Mouse (Mus musculus) E14TG2a.4 (cell line): ENCODE measurements around the gene Ssna1.

Experiments used
- H3K27me3 ChIP-seq: 2 replicates; pipeline ENCODE4 v1.6.1; 2014; ENCODE audit warnings: low read length, control low read depth; ENCODE audit not compliant: insufficient read depth
- H3K36me3 ChIP-seq: 2 replicates; pipeline ENCODE4 v1.6.1; 2014; ENCODE audit warnings: low read length, control low read depth; ENCODE audit not compliant: insufficient read depth
- H3K4me1 ChIP-seq: replicated peaks from 2 replicates; pipeline ENCODE4 v1.6.1; 2014; ENCODE audit warnings: low read depth, low read length, control low read depth
- H3K4me3 ChIP-seq: replicated peaks from 2 replicates; pipeline ENCODE4 v1.5.1; 2014; ENCODE audit warnings: mild to moderate bottlenecking, low read length
- H3K9me3 ChIP-seq: 2 replicates; pipeline ENCODE4 v1.6.1; 2014; ENCODE audit warnings: low read length, control low read depth
- CTCF ChIP-seq: conservative IDR thresholded peaks from 2 replicates; pipeline ENCODE4 v1.5.1; 2014; ENCODE audit warnings: low read length
- NANOG ChIP-seq: IDR thresholded peaks from 2 replicates; pipeline ENCODE4 v1.6.1; 2014; ENCODE audit warnings: borderline replicate concordance, low read length, mixed read lengths
- POU5F1 ChIP-seq: IDR thresholded peaks from 2 replicates; pipeline ENCODE4 v1.6.1; 2014; ENCODE audit warnings: low read length, borderline replicate concordance

Ssna1 gene

GRCm38 (mm10) chr2:25292054-25292544 lies 19.9 kb upstream of the Ssna1 start:
- TF ChIP-seq POU5F1 (no peak), NANOG (no peak), CTCF (no peak)
- H3K9me3 ChIP-seq, result no peaks in the 10 kb centered on the region
- H3K4me3 ChIP-seq, result peak overlapping the region; percentile 78
- peaks cover 36% of the 10 kb centered on the region for H3K36me3 ChIP-seq
- peaks cover 81% of the 10 kb centered on the region for H3K27me3 ChIP-seq
- H3K4me1 ChIP-seq, result peaks cover 82% of the 10 kb centered on the region

GRCm38 (mm10) chr2:25291184-25292053 lies 19.2 kb upstream of the Ssna1 start:
- no peak for TF ChIP-seq POU5F1
- TF ChIP-seq NANOG, result no peak
- TF ChIP-seq CTCF, result no peak

GRCm38 (mm10) chr2:25290816-25291130 lies 18.5 kb upstream of the Ssna1 start:
- TF ChIP-seq POU5F1, result no peak
- no peak for TF ChIP-seq NANOG
- no peak for TF ChIP-seq CTCF
- H3K4me1 ChIP-seq, result peaks cover 82% of the 10 kb centered on the region
- H3K36me3 ChIP-seq, result peaks cover 27% of the 10 kb centered on the region
- peaks cover 79% of the 10 kb centered on the region for H3K27me3 ChIP-seq
- H3K4me3 ChIP-seq, result peak overlapping the region; percentile 78
- no peaks in the 10 kb centered on the region for H3K9me3 ChIP-seq

More at GRCm38 (mm10) chr2:25291184-25292053, 19.2 kb upstream of the Ssna1 start:
- H3K4me3 ChIP-seq, result peak overlapping the region; percentile 78
- H3K4me1 ChIP-seq, result peaks cover 82% of the 10 kb centered on the region
- peaks cover 83% of the 10 kb centered on the region for H3K27me3 ChIP-seq
- peaks cover 30% of the 10 kb centered on the region for H3K36me3 ChIP-seq
- no peaks in the 10 kb centered on the region for H3K9me3 ChIP-seq

GRCm38 (mm10) chr2:25290101-25290815 lies 18.0 kb upstream of the Ssna1 start:
- TF ChIP-seq NANOG (no peak), CTCF (no peak), POU5F1 (no peak)
- H3K9me3 ChIP-seq, result no peaks in the 10 kb centered on the region
- peak overlapping the region; percentile 78 for H3K4me3 ChIP-seq
- peaks cover 82% of the 10 kb centered on the region for H3K4me1 ChIP-seq
- H3K27me3 ChIP-seq, result peaks cover 74% of the 10 kb centered on the region
- peaks cover 27% of the 10 kb centered on the region for H3K36me3 ChIP-seq

- H3K9me3 ChIP-seq, result no peaks in the 10 kb centered on the region
Observed at GRCm38 (mm10) chr2:25289651-25290050, 17.4 kb upstream of the Ssna1 start, which contains the start of gene Lrrc26. Gene Lrrc26, plus strand, starts transcription at chr2:25289915.

GRCm38 (mm10) chr2:25288734-25289345 lies 16.6 kb upstream of the Ssna1 start:
- TF ChIP-seq CTCF, result no peak
- TF ChIP-seq POU5F1, result no peak
- TF ChIP-seq NANOG, result no peak
- Histone ChIP-seq H3K9me3 (no peaks in the 10 kb centered on the region), H3K4me1 (peaks cover 71% of the 10 kb centered on the region), H3K4me3 (no peak overlapping the region), H3K27me3 (peaks cover 66% of the 10 kb centered on the region), H3K36me3 (peaks cover 27% of the 10 kb centered on the region)

More at GRCm38 (mm10) chr2:25289651-25290050, 17.4 kb upstream of the Ssna1 start, which contains the start of gene Lrrc26:
- Histone ChIP-seq H3K4me3 (peak within 1 kb of the TSS; percentile 78), H3K36me3 (peaks cover 27% of the 10 kb centered on the region), H3K27me3 (peaks cover 68% of the 10 kb centered on the region), H3K4me1 (peaks cover 76% of the 10 kb centered on the region)
- TF ChIP-seq NANOG (peak; percentile 41; the same call in 1 of the 2 replicates), CTCF (no peak), POU5F1 (no peak)

- Histone ChIP-seq H3K9me3 (no peaks in the 10 kb centered on the region), H3K27me3 (peaks cover 61% of the 10 kb centered on the region), H3K36me3 (peaks cover 30% of the 10 kb centered on the region), H3K4me3 (no peak within 1 kb of the TSS), H3K4me1 (peaks cover 64% of the 10 kb centered on the region)
- TF ChIP-seq NANOG, result no peak
- TF ChIP-seq POU5F1, result no peak
- no peak for TF ChIP-seq CTCF
Observed at GRCm38 (mm10) chr2:25287927-25288649, 15.8 kb upstream of the Ssna1 start, which contains the start of gene Tmem210. Gene Tmem210, plus strand, starts transcription at chr2:25288145.
